ENCODE assay signal across 23 mouse cellular contexts in the genomic region with DNA sequence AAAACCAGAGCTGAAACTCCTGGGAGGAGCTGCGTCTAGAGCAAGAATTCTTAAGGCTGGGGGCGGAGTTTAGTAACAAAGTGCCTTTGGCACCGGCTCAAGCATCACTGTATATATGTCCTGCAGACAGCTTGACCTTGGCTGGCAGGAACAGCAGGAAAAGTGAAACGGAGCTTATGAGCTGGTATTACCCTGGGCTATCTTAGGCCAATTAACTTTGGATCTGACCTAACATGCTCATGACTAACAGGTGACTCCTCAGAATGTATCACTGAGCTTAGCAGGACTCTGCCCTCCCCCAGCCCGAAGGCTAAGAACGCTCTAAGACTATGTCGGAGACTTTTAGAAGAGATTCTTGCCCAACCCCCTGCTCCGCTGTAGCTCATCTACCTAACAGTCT. TPM values are rescaled to one million over a fixed set of nuclear protein-coding genes. Genes with fewer than 3 reads are reported as not detected.
A peak's percentile ranks its signal among the peaks of the same experiment; 100 is the strongest.
DNase-seq lines count a peak whose midpoint lies in the region; ATAC-seq and TF ChIP-seq lines count a peak whose summit lies in the region.
"Had no signal": no experiment of that assay in that cellular context is flagged by ENCODE, and none has a peak within 500 bp of the region (broad histone marks: within the 10 kb centered on the region; RNA-seq: fewer than 3 reads in every experiment).

No protein-coding gene starts in this region.

- no peak for TF ChIP-seq CTCF in forebrain, postnatal 0 days (IDR thresholded peaks at IDR 0.05; ENCODE audit: low read depth)
- no peak for TF ChIP-seq CTCF in lung, adult 2 months (IDR thresholded peaks at IDR 0.05; ENCODE audit: insufficient read depth, low read length)

- peak; percentile 16 for DNase-seq in forebrain, embryonic 14.5 days (ENCODE audit: low spot score)
- no peak for DNase-seq in forebrain, postnatal 0 days
- peak; percentile 13 for DNase-seq in lung, postnatal 10 days
- no peak for DNase-seq in lung, adult 2 months
- no peak for DNase-seq in right cerebral cortex, postnatal 10 days (ENCODE audit: low spot score in 2 of 2)
- no peak for DNase-seq in ovary, adult 18-20 months (ENCODE audit: low spot score)
- no peak for DNase-seq in midbrain, embryonic 14.5 days
- DNase-seq: cerebellum, adult 18-20 months; heart, postnatal 10 days; thymus, postnatal 4 days had no signal

- no peak overlapping the region for H3K9ac ChIP-seq in forebrain, embryonic 14.5 days (ENCODE audit: low read length)
- H3K9ac ChIP-seq in forebrain, postnatal 0 days: no peak overlapping the region
- H3K9ac ChIP-seq in intestine, embryonic 15.5 days: no peak overlapping the region
- no peak overlapping the region for H3K9ac ChIP-seq in midbrain, embryonic 14.5 days (replicated peaks; ENCODE audit: low read length)
- H3K9ac ChIP-seq: limb, embryonic 15.5 days; neural tube, embryonic 12.5 days had no signal

- H3K9me3 ChIP-seq in forebrain, embryonic 14.5 days (replicated peaks; ENCODE audit: control insufficient read depth, low read length): no peaks in the 10 kb centered on the region
- no peaks in the 10 kb centered on the region for H3K9me3 ChIP-seq in forebrain, postnatal 0 days (ENCODE audit: low read length)
- H3K9me3 ChIP-seq in intestine, embryonic 15.5 days: no peaks in the 10 kb centered on the region
- no peaks in the 10 kb centered on the region for H3K9me3 ChIP-seq in midbrain, embryonic 14.5 days (ENCODE audit: control insufficient read depth, low read length)
- H3K9me3 ChIP-seq: limb, embryonic 15.5 days; neural tube, embryonic 12.5 days had no signal

- H3K4me3 ChIP-seq in forebrain, embryonic 14.5 days (ENCODE audit: low read depth, low read length): no peak overlapping the region
- H3K4me3 ChIP-seq in forebrain, postnatal 0 days (ENCODE audit: low read depth, low read length): no peak overlapping the region
- no peak overlapping the region for H3K4me3 ChIP-seq in lung, adult 2 months (replicated peaks; ENCODE audit: extremely low read depth, low read depth, low read length)
- H3K4me3 ChIP-seq in intestine, embryonic 15.5 days (replicated peaks): no peak overlapping the region
- no peak overlapping the region for H3K4me3 ChIP-seq in midbrain, embryonic 14.5 days (replicated peaks; ENCODE audit: low read depth, low read length)
- H3K4me3 ChIP-seq: left cerebral cortex, adult 2 months; limb, embryonic 15.5 days; neural tube, embryonic 12.5 days had no signal

- H3K27me3 ChIP-seq in forebrain, embryonic 14.5 days (replicated peaks; ENCODE audit: control insufficient read depth, insufficient read depth, low read length): no peaks in the 10 kb centered on the region
- H3K27me3 ChIP-seq in forebrain, postnatal 0 days (ENCODE audit: insufficient read depth, low read length): no peaks in the 10 kb centered on the region
- H3K27me3 ChIP-seq in intestine, embryonic 15.5 days (replicated peaks): no peaks in the 10 kb centered on the region
- H3K27me3 ChIP-seq in midbrain, embryonic 14.5 days (ENCODE audit: control insufficient read depth, insufficient read depth, low read length): no peaks in the 10 kb centered on the region
- H3K27me3 ChIP-seq: limb, embryonic 15.5 days; neural tube, embryonic 12.5 days had no signal

- TF ChIP-seq POLR2A in lung, adult 2 months (IDR thresholded peaks at IDR 0.05; ENCODE audit: borderline replicate concordance, extremely low read depth, low read depth, low read length): no peak

- H3K4me2 ChIP-seq in forebrain, embryonic 14.5 days (ENCODE audit: low read length): no peak overlapping the region
- H3K4me2 ChIP-seq in forebrain, postnatal 0 days (ENCODE audit: low read depth): no peak overlapping the region
- H3K4me2 ChIP-seq in intestine, embryonic 15.5 days (replicated peaks): 0 out of 2 replicates have a peak overlapping the region, but pooled peaks have one; percentile 4
- H3K4me2 ChIP-seq in midbrain, embryonic 14.5 days (ENCODE audit: low read length): no peak overlapping the region
- H3K4me2 ChIP-seq: limb, embryonic 15.5 days; neural tube, embryonic 12.5 days had no signal

- no peak overlapping the region for H3K27ac ChIP-seq in forebrain, embryonic 14.5 days (ENCODE audit: low read depth, low read length)
- no peak overlapping the region for H3K27ac ChIP-seq in forebrain, postnatal 0 days (ENCODE audit: low read depth, low read length)
- no peak overlapping the region for H3K27ac ChIP-seq in intestine, embryonic 15.5 days
- H3K27ac ChIP-seq in midbrain, embryonic 14.5 days (replicated peaks; ENCODE audit: low read depth, low read length): no peak overlapping the region
- H3K27ac ChIP-seq: hindbrain, postnatal 0 days; left cerebral cortex, adult 2 months; limb, embryonic 15.5 days; neural tube, embryonic 12.5 days had no signal

- H3K36me3 ChIP-seq in forebrain, embryonic 14.5 days (ENCODE audit: control insufficient read depth, insufficient read depth, low read length): no peaks in the 10 kb centered on the region
- no peaks in the 10 kb centered on the region for H3K36me3 ChIP-seq in forebrain, postnatal 0 days (ENCODE audit: insufficient read depth)
- H3K36me3 ChIP-seq in intestine, embryonic 15.5 days: no peaks in the 10 kb centered on the region
- H3K36me3 ChIP-seq in midbrain, embryonic 14.5 days (ENCODE audit: control insufficient read depth, insufficient read depth, low read length): no peaks in the 10 kb centered on the region
- H3K36me3 ChIP-seq: limb, embryonic 15.5 days; neural tube, embryonic 12.5 days had no signal

- 62% methylated on average over 8 of the region's 8 CpGs for WGBS in forebrain, embryonic 14.5 days
- WGBS in forebrain, postnatal 0 days: 65% methylated on average over 8 of the region's 8 CpGs
- 56% methylated on average over 8 of the region's 8 CpGs for WGBS in lung, adult 2 months
- WGBS in intestine, embryonic 15.5 days: 42% methylated on average over 8 of the region's 8 CpGs
- 67% methylated on average over 8 of the region's 8 CpGs for WGBS in midbrain, embryonic 14.5 days

- no peak for ATAC-seq in forebrain, embryonic 14.5 days
- no peak for ATAC-seq in forebrain, postnatal 0 days
- peak; percentile 70 for ATAC-seq in intestine, embryonic 15.5 days
- no peak for ATAC-seq in midbrain, embryonic 14.5 days (ENCODE audit: low FRiP score, low TSS enrichment)
- ATAC-seq: hindbrain, postnatal 0 days; midbrain, embryonic 16.5 days had no signal

- no peaks in the 10 kb centered on the region for H3K4me1 ChIP-seq in forebrain, embryonic 14.5 days (ENCODE audit: control insufficient read depth, insufficient read depth, low read length)
- no peaks in the 10 kb centered on the region for H3K4me1 ChIP-seq in forebrain, postnatal 0 days (ENCODE audit: insufficient read depth)
- no peaks in the 10 kb centered on the region for H3K4me1 ChIP-seq in lung, adult 2 months (ENCODE audit: control insufficient read depth, insufficient read depth, low read length)
- peaks cover 17% of the 10 kb centered on the region for H3K4me1 ChIP-seq in intestine, embryonic 15.5 days (replicated peaks)
- H3K4me1 ChIP-seq in midbrain, embryonic 14.5 days (ENCODE audit: control insufficient read depth, insufficient read depth, low read length): no peaks in the 10 kb centered on the region
- H3K4me1 ChIP-seq: neural tube, embryonic 12.5 days had no signal

RNA-seq across cellular contexts. Expression of gene Spdye4c, which starts 25.1 kb away (rescaled TPM):
- polyA plus RNA-seq in forebrain, embryonic 14.5 days (2014; fragmentation: Nextera tagmentation; extraction: Ambion mirVana): not detected in 2 replicates
- not detected in 2 replicates for total RNA-seq in forebrain, postnatal 0 days (2014; rRNA removed)
- not detected in 2 replicates for polyA plus RNA-seq in forebrain, postnatal 0 days (2015; fragmentation: Nextera tagmentation; extraction: Ambion mirVana)
- not detected in 2 replicates for polyA plus RNA-seq in lung, adult 2 months (2012; rRNA removed)
- not detected in 2 replicates for polyA plus RNA-seq in intestine, embryonic 15.5 days (2015; fragmentation: Nextera tagmentation; extraction: Ambion mirVana)
- not detected in 2 replicates for polyA plus RNA-seq in midbrain, embryonic 14.5 days (2014; fragmentation: Nextera tagmentation; extraction: Ambion mirVana)
- total RNA-seq: gastrocnemius, adult 18-20 months; heart, adult 8-10 months; heart, postnatal 10 days; hindbrain, postnatal 0 days; left cerebral cortex, adult 2 months had no signal
- polyA plus RNA-seq: brain, embryonic 14.5 days; cortical plate, adult 2 months; forebrain, embryonic 11.5 days; hindbrain, postnatal 0 days; large intestine, adult 2 months; limb, embryonic 15.5 days; midbrain, embryonic 16.5 days; neural tube, embryonic 12.5 days; small intestine, adult 2 months had no signal

Comparison
In these comparisons a context has a peak if more than half of its experiments do, and no peak if none do; other contexts are left out.
1. DNase-seq: peak in forebrain, embryonic 14.5 days (single experiment) and lung, postnatal 10 days (single experiment); none in forebrain, postnatal 0 days (single experiment), lung, adult 2 months (single experiment), right cerebral cortex, postnatal 10 days (0 of 2), ovary, adult 18-20 months (single experiment) and midbrain, embryonic 14.5 days (single experiment).